Comparison of ENCODE assay signal across 9 mouse cellular contexts in genomic region chr2:127501061-127501460, GRCm38 (mm10). TPM values are rescaled to one million over a fixed set of nuclear protein-coding genes. Genes with fewer than 3 reads are reported as not detected.
DNase-seq lines count a peak whose midpoint lies in the region; ATAC-seq lines count a peak whose summit lies in the region.
"Had no signal": no experiment of that assay in that cellular context is flagged by ENCODE, and none has a peak within 500 bp of the region (broad histone marks: within the 10 kb centered on the region; RNA-seq: fewer than 3 reads in every experiment).

No protein-coding gene starts in this region.

- 53% methylated on average over 7 of the region's 7 CpGs for WGBS in limb, embryonic 11.5 days

- no peaks in the 10 kb centered on the region for H3K36me3 ChIP-seq in limb, embryonic 11.5 days (ENCODE audit: control insufficient read depth, insufficient read depth, low read length)
- H3K36me3 ChIP-seq: neural tube, embryonic 12.5 days had no signal

- H3K9me3 ChIP-seq in limb, embryonic 11.5 days (ENCODE audit: control insufficient read depth, low read length), result no peaks in the 10 kb centered on the region
- H3K9me3 ChIP-seq: neural tube, embryonic 12.5 days had no signal

- no peak overlapping the region for H3K4me2 ChIP-seq in limb, embryonic 11.5 days (ENCODE audit: low read depth, severe bottlenecking)
- H3K4me2 ChIP-seq: neural tube, embryonic 12.5 days had no signal

- no peak overlapping the region for H3K27ac ChIP-seq in limb, embryonic 11.5 days (replicated peaks; ENCODE audit: low read depth, low read length)
- H3K27ac ChIP-seq: neural tube, embryonic 12.5 days had no signal

- H3K4me1 ChIP-seq in limb, embryonic 11.5 days (ENCODE audit: control insufficient read depth, insufficient read depth, low read length), result no peaks in the 10 kb centered on the region

- H3K27me3 ChIP-seq in limb, embryonic 11.5 days (ENCODE audit: control insufficient read depth, insufficient read depth, low read length), result no peaks in the 10 kb centered on the region

- ATAC-seq in limb, embryonic 11.5 days (ENCODE audit: insufficient number of reproducible peaks, low FRiP score, low TSS enrichment, low read depth), result no peak

- H3K9ac ChIP-seq in limb, embryonic 11.5 days (ENCODE audit: low read length), result no peak overlapping the region
- H3K9ac ChIP-seq: neural tube, embryonic 12.5 days had no signal

- DNase-seq in adrenal gland, adult (ENCODE audit: inconsistent age in 2 of 2, low spot score in 1 of 2), result peak; percentile 43 to 81
- no peak for DNase-seq in adrenal gland, postnatal 4 days (ENCODE audit: low spot score in 2 of 2)
- DNase-seq in ovary, postnatal 36 days (ENCODE audit: low spot score), result peak; percentile 58
- no peak for DNase-seq in ovary, postnatal 10 days (ENCODE audit: low spot score)
- peak; percentile 70 to 84 for DNase-seq in cerebellum, postnatal 14 days
- DNase-seq in heart, adult 8-10 months (ENCODE audit: low spot score), result peak; percentile 35
- peak; percentile 64 for DNase-seq in limb, embryonic 11.5 days (ENCODE audit: low spot score)
- DNase-seq in skeletal muscle tissue, adult 2 months (ENCODE audit: low read depth, low spot score), result peak; percentile 43

- no peak overlapping the region for H3K4me3 ChIP-seq in limb, embryonic 11.5 days (ENCODE audit: low read depth, low read length)
- H3K4me3 ChIP-seq: neural tube, embryonic 12.5 days had no signal

RNA-seq across cellular contexts. Expression of gene Kcnip3, which starts 20.8 kb away (rescaled TPM):
- 1 to 10 TPM; 5.1 to 5.4 TPM for total RNA-seq in adrenal gland, postnatal 4 days (2021)
- total RNA-seq in heart, adult 8-10 months (2022), result 1 to 10 TPM in 3 of 4 experiments, under 1 TPM in 1; 0.86 to 1.3 (median 1.2) TPM
- polyA plus RNA-seq in limb, embryonic 11.5 days (2014; fragmentation: Nextera tagmentation; extraction: Ambion mirVana), result 2.2 and 2.6 TPM in 2 replicates

RNA-seq across cellular contexts. Expression of gene Prom2, which starts 40.2 kb away (rescaled TPM):
- total RNA-seq in adrenal gland, postnatal 4 days (2021), result under 1 TPM; 0.34 to 0.81 TPM
- under 1 TPM; 0.12 to 0.88 (median 0.25) TPM for total RNA-seq in heart, adult 8-10 months (2022)
- polyA plus RNA-seq in limb, embryonic 11.5 days (2014; fragmentation: Nextera tagmentation; extraction: Ambion mirVana), result 1.5 and 1.6 TPM in 2 replicates

RNA-seq across cellular contexts. Expression of gene Fahd2a, which starts 56.7 kb away (rescaled TPM):
- 10 to 100 TPM; 42.8 to 47.2 TPM for total RNA-seq in adrenal gland, postnatal 4 days (2021)
- total RNA-seq in heart, adult 8-10 months (2022), result 10 to 100 TPM; 42.1 to 59.5 (median 52.5) TPM
- polyA plus RNA-seq in limb, embryonic 11.5 days (2014; fragmentation: Nextera tagmentation; extraction: Ambion mirVana), result 20.7 and 28.3 TPM in 2 replicates

Comparison
In these comparisons a context has a peak if more than half of its experiments do, and no peak if none do; other contexts are left out.
1. DNase-seq: peak in adrenal gland, adult (2 of 2), ovary, postnatal 36 days (single experiment), cerebellum, postnatal 14 days (2 of 2), heart, adult 8-10 months (single experiment), limb, embryonic 11.5 days (single experiment) and skeletal muscle tissue, adult 2 months (single experiment); none in adrenal gland, postnatal 4 days (0 of 2) and ovary, postnatal 10 days (single experiment).